Mouse (Mus musculus): ENCODE results near the gene Gpc3. TPM values are rescaled to one million over a fixed set of nuclear protein-coding genes. Genes with fewer than 3 reads are reported as not detected.

Gene Gpc3
- polyA plus RNA-seq, 1 experiment from 2014 or later = 538 TPM

GRCm38 (mm10) chrX:52455074-52455588 lies 158.6 kb downstream of the Gpc3 start:
- no peak overlapping the region for H3K4me3 ChIP-seq (ENCODE audit: low read depth, low read length)
- 16% methylated on average over 5 of the region's 5 CpGs for WGBS
- no peaks in the 10 kb centered on the region for H3K9me3 ChIP-seq (ENCODE audit: low read depth, low read length)
- no peaks in the 10 kb centered on the region for H3K27me3 ChIP-seq (ENCODE audit: insufficient read depth, low read length)
- DNase-seq (peak; percentile 30), ATAC-seq (ENCODE audit: insufficient read depth) (no peak)
- H3K27ac ChIP-seq (ENCODE audit: low read depth) = peak overlapping the region; percentile 46; the same call in 1 of the 2 replicates
- H3K9ac ChIP-seq = no peak overlapping the region
- H3K4me2 ChIP-seq = no peak overlapping the region
- no peak for TF ChIP-seq CTCF (IDR thresholded peaks at IDR 0.05; ENCODE audit: low read depth)
- H3K36me3 ChIP-seq (ENCODE audit: insufficient read depth) = no peaks in the 10 kb centered on the region
- H3K4me1 ChIP-seq (ENCODE audit: insufficient read depth) = no peaks in the 10 kb centered on the region

GRCm38 (mm10) chrX:52453445-52454182 lies 160.1 kb downstream of the Gpc3 start:
- H3K4me3 ChIP-seq (ENCODE audit: low read depth, low read length) = no peak overlapping the region
- H3K27ac ChIP-seq (ENCODE audit: low read depth) = no peak overlapping the region
- peak; percentile 95 for TF ChIP-seq CTCF (IDR thresholded peaks at IDR 0.05; ENCODE audit: low read depth)
- no peaks in the 10 kb centered on the region for H3K9me3 ChIP-seq (ENCODE audit: low read depth, low read length)
- 20% methylated on average over 6 of the region's 6 CpGs for WGBS
- no peaks in the 10 kb centered on the region for H3K4me1 ChIP-seq (ENCODE audit: insufficient read depth)
- ATAC-seq (ENCODE audit: insufficient read depth) (peak; percentile 75; the same call in 1 of the 2 replicates), DNase-seq (peak; percentile 86)
- no peaks in the 10 kb centered on the region for H3K27me3 ChIP-seq (ENCODE audit: insufficient read depth, low read length)
- H3K4me2 ChIP-seq = no peak overlapping the region
- no peaks in the 10 kb centered on the region for H3K36me3 ChIP-seq (ENCODE audit: insufficient read depth)
- H3K9ac ChIP-seq = no peak overlapping the region

GRCm38 (mm10) chrX:52449177-52449576 lies 164.6 kb downstream of the Gpc3 start:
- Histone ChIP-seq H3K4me1 (ENCODE audit: insufficient read depth) (no peaks in the 10 kb centered on the region), H3K36me3 (ENCODE audit: insufficient read depth) (no peaks in the 10 kb centered on the region), H3K27ac (ENCODE audit: low read depth) (no peak overlapping the region), H3K9ac (no peak overlapping the region), H3K4me2 (no peak overlapping the region), H3K9me3 (ENCODE audit: low read depth, low read length) (no peaks in the 10 kb centered on the region), H3K4me3 (ENCODE audit: low read depth, low read length) (no peak overlapping the region), H3K27me3 (ENCODE audit: insufficient read depth, low read length) (no peaks in the 10 kb centered on the region)
- 80% methylated on average over 2 of the region's 2 CpGs for WGBS
- no peak for DNase-seq
- no peak for TF ChIP-seq CTCF (IDR thresholded peaks at IDR 0.05; ENCODE audit: low read depth)
- ATAC-seq (ENCODE audit: insufficient read depth) = no peak

- Histone ChIP-seq H3K27ac (ENCODE audit: low read depth) (no peak overlapping the region), H3K9me3 (ENCODE audit: low read depth, low read length) (no peaks in the 10 kb centered on the region), H3K27me3 (ENCODE audit: insufficient read depth, low read length) (no peaks in the 10 kb centered on the region), H3K4me1 (ENCODE audit: insufficient read depth) (no peaks in the 10 kb centered on the region), H3K36me3 (ENCODE audit: insufficient read depth) (no peaks in the 10 kb centered on the region), H3K4me2 (no peak overlapping the region), H3K9ac (no peak overlapping the region), H3K4me3 (ENCODE audit: low read depth, low read length) (no peak overlapping the region)
- ATAC-seq (ENCODE audit: insufficient read depth) (no peak), DNase-seq (no peak)
- no peak for TF ChIP-seq CTCF (IDR thresholded peaks at IDR 0.05; ENCODE audit: low read depth)
- WGBS = 34% methylated on average over 3 of the region's 3 CpGs
These were observed 165.3 kb downstream of the Gpc3 start for GRCm38 (mm10) chrX:52448496-52448895.

- Histone ChIP-seq H3K27me3 (ENCODE audit: insufficient read depth, low read length) (no peaks in the 10 kb centered on the region), H3K27ac (ENCODE audit: low read depth) (no peak overlapping the region), H3K4me1 (ENCODE audit: insufficient read depth) (no peaks in the 10 kb centered on the region), H3K9ac (no peak overlapping the region), H3K36me3 (ENCODE audit: insufficient read depth) (no peaks in the 10 kb centered on the region), H3K9me3 (ENCODE audit: low read depth, low read length) (no peaks in the 10 kb centered on the region), H3K4me3 (ENCODE audit: low read depth, low read length) (no peak overlapping the region), H3K4me2 (no peak overlapping the region)
- 37% methylated on average over 3 of the region's 3 CpGs for WGBS
- ATAC-seq (ENCODE audit: insufficient read depth) (no peak), DNase-seq (no peak)
- TF ChIP-seq CTCF (IDR thresholded peaks at IDR 0.05; ENCODE audit: low read depth) = no peak
These were observed 167.2 kb downstream of the Gpc3 start for GRCm38 (mm10) chrX:52446530-52446929.

GRCm38 (mm10) chrX:52444977-52445376 lies 168.8 kb downstream of the Gpc3 start:
- no peaks in the 10 kb centered on the region for H3K9me3 ChIP-seq (ENCODE audit: low read depth, low read length)
- WGBS = 31% methylated on average over 2 of the region's 2 CpGs
- no peak overlapping the region for H3K4me2 ChIP-seq
- H3K4me1 ChIP-seq (ENCODE audit: insufficient read depth) = no peaks in the 10 kb centered on the region
- DNase-seq = peak; percentile 24
- no peak; the same call in 1 of the 2 replicates for ATAC-seq (ENCODE audit: insufficient read depth)
- no peak for TF ChIP-seq CTCF (IDR thresholded peaks at IDR 0.05; ENCODE audit: low read depth)
- H3K27me3 ChIP-seq (ENCODE audit: insufficient read depth, low read length) = no peaks in the 10 kb centered on the region
- H3K27ac ChIP-seq (ENCODE audit: low read depth) = no peak overlapping the region
- no peak overlapping the region for H3K9ac ChIP-seq
- H3K36me3 ChIP-seq (ENCODE audit: insufficient read depth) = no peaks in the 10 kb centered on the region
- H3K4me3 ChIP-seq (ENCODE audit: low read depth, low read length) = no peak overlapping the region

- Histone ChIP-seq H3K27ac (ENCODE audit: low read depth) (no peak overlapping the region), H3K4me2 (no peak overlapping the region), H3K9me3 (ENCODE audit: low read depth, low read length) (no peaks in the 10 kb centered on the region), H3K4me1 (ENCODE audit: insufficient read depth) (no peaks in the 10 kb centered on the region), H3K9ac (no peak overlapping the region), H3K4me3 (ENCODE audit: low read depth, low read length) (no peak overlapping the region), H3K27me3 (ENCODE audit: insufficient read depth, low read length) (no peaks in the 10 kb centered on the region), H3K36me3 (ENCODE audit: insufficient read depth) (no peaks in the 10 kb centered on the region)
- WGBS = 55% methylated on average over 3 of the region's 3 CpGs
- peak; percentile 46 for TF ChIP-seq CTCF (IDR thresholded peaks at IDR 0.05; ENCODE audit: low read depth)
- ATAC-seq (ENCODE audit: insufficient read depth) (no peak), DNase-seq (no peak)
These were observed 172.0 kb downstream of the Gpc3 start for GRCm38 (mm10) chrX:52441798-52442197.

Measured in lung, embryonic 14.5 days (tissue).